Mouse (Mus musculus) ES-E14 (cell line): ENCODE measurements around the gene Khdc3. TPM values are rescaled to one million over a fixed set of nuclear protein-coding genes. Genes with fewer than 3 reads are reported as not detected.
"Not testable (repeated sequence)": the region's sequence is repeated elsewhere in the genome, so short reads cannot be mapped to it uniquely, and the experiment has no call there.

ENCODE experiments used
- DNase-seq: peaks from one replicate; pipeline ENCODE4 v3.0.0-alpha.2; 2013; ENCODE audit warnings: low read depth, low spot score
- H3K27ac ChIP-seq: 2 replicates; pipeline ENCODE4 v1.5.1; 2012; ENCODE audit warnings: low read depth, mild to moderate bottlenecking, low read length, moderate library complexity, mixed read lengths; ENCODE audit not compliant: poor library complexity, insufficient read depth, severe bottlenecking
- H3K36me3 ChIP-seq: 2 replicates; pipeline ENCODE4 v1.6.1; 2012; ENCODE audit warnings: mild to moderate bottlenecking, low read length, moderate library complexity, mixed read lengths; ENCODE audit not compliant: control insufficient read depth, poor library complexity, insufficient read depth, severe bottlenecking
- H3K4me1 ChIP-seq, 2 experiments: fragments of 150-350 bp in 1 of 2; sonication (generic) in 1 of 2; 2 replicates each; pipeline ENCODE4 v1.6.1; 2012; ENCODE audit warnings: low read length in 2 of 2, mild to moderate bottlenecking in 1 of 2, mixed read lengths in 1 of 2; ENCODE audit not compliant: control insufficient read depth in 2 of 2, insufficient read depth in 2 of 2, poor library complexity in 1 of 2
- H3K4me3 ChIP-seq, 2 experiments: fragments of 150-350 bp in 1 of 2; sonication (generic) in 1 of 2; 2 replicates each; pipeline ENCODE4 v1.5.1; 2012; ENCODE audit warnings: low read length in 2 of 2, low read depth in 1 of 2, mild to moderate bottlenecking in 1 of 2, mixed read lengths in 1 of 2; ENCODE audit not compliant: insufficient read depth in 1 of 2, poor library complexity in 1 of 2, severe bottlenecking in 1 of 2
- H3K9ac ChIP-seq: 2 replicates; pipeline ENCODE4 v1.6.1; 2012; ENCODE audit warnings: low read depth, mild to moderate bottlenecking, low read length, mixed read lengths; ENCODE audit not compliant: poor library complexity, insufficient read depth, severe bottlenecking
- H3K9me3 ChIP-seq: fragments of 150-350 bp; sonication (generic); 2 replicates; pipeline ENCODE4 v1.6.1; 2012; ENCODE audit warnings: low read depth, mild to moderate bottlenecking, low read length; ENCODE audit not compliant: control insufficient read depth, insufficient read depth
- CHD2 ChIP-seq: IDR thresholded peaks from 2 replicates; pipeline ENCODE4 v1.6.1; 2014; ENCODE audit warnings: mild to moderate bottlenecking, low read depth, low read length, inconsistent platforms
- HCFC1 ChIP-seq: IDR thresholded peaks from 2 replicates; pipeline ENCODE4 v1.6.1; 2012; ENCODE audit warnings: low read length, inconsistent platforms, borderline replicate concordance; ENCODE audit not compliant: insufficient read depth
- MAFK ChIP-seq: IDR thresholded peaks from 2 replicates; pipeline ENCODE4 v1.6.1; 2014; ENCODE audit warnings: mild to moderate bottlenecking, low read depth, low read length, inconsistent platforms; ENCODE audit not compliant: insufficient read depth
- ZC3H11A ChIP-seq: IDR thresholded peaks from 2 replicates; pipeline ENCODE4 v1.6.1; 2012; ENCODE audit warnings: low read depth, mild to moderate bottlenecking, inconsistent platforms, low read length, borderline replicate concordance
- ZNF384 ChIP-seq: IDR thresholded peaks from 2 replicates; pipeline ENCODE4 v1.6.1; 2012; ENCODE audit warnings: low read depth, low read length, inconsistent platforms
- in situ Hi-C, 2 experiments: fragments of 600-800 bp; cut with MboI; formaldehyde crosslinking; loops; one replicate each; pipeline ENCODE4 v1.15.1; 2025; ENCODE audit warnings: low sequenced_read_pairs in 2 of 2, inconsistent platforms in 1 of 2; ENCODE audit not compliant: unreplicated experiment in 2 of 2
- total RNA-seq: library from RNA; depleted of rRNA; stranded (reverse); fragments of 300-350 nt; gene quantifications from 2 replicates; pipeline ENCODE4 v1.2.3, GENCODE M21; 2012

Gene Khdc3
- total RNA-seq, 1 experiment = 19.9 TPM

DNA sequence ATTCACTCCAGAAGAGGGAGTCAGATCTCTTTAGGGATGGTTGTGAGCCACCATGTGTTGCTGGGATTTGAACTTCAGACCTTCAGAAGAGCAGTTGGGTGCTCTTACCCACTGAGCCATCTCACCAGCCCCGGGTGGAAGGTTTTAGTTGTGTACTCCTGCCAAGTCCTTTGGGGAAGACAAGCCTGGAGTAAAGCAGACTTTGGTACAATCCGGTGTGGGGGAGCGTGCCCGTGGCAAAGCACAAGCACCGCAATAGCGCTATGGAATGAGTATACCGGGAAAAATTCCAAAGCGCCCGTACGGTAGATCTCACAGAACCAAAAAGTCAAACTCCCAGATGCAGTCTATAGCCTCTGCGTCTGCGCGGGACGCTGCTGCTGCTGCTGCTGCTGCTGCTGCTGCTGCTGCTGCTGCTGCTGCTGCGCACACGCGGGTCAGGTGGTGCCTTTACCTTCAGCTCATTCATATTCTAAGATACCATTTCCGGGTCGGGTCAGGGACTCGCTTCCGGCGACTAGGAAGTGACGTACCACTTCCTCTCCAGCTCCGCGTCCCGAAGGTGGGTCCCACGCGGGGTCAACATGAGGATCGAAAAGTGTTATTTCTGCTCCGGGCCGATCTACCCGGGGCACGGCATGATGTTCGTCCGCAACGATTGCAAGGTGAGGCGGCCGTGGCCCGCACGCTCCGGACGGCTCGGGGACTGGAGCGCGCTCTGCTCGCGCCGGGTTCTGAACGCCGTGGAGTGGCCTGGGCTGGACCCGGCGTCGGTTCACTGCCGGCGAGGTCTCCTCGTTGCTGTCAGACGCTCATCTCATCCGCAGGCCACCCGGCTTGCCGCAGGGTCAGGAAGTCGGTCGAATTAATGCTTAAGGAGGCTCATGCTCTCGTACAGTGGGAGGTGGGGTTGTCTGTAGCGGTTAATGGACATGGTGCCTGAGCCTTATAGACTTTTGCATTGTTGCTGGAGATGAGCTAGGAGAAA lies 11.6 kb downstream of the Khdc3 start, which contains the start of gene Rsl24d1:
Gene Rsl24d1, plus strand, starts transcription at position 508 of the 988 bp plus-strand sequence.
- Histone ChIP-seq H3K4me1 (0 out of 4 replicates have a peak, but pooled peaks cover 0 to 1% of the 10 kb centered on the region in 2 experiments), H3K9me3 (no peaks in the 10 kb centered on the region), H3K27ac (peak within 1 kb of the TSS; percentile 85), H3K9ac (peak within 1 kb of the TSS; percentile 85), H3K4me3 (peak within 1 kb of the TSS; percentile 73 to 95), H3K36me3 (peaks cover 14% of the 10 kb centered on the region)
- TF ChIP-seq HCFC1 (peak; percentile 81), ZC3H11A (no peak)
- in situ Hi-C loops = no loop called here
- peak; percentile 81 for DNase-seq

DNA sequence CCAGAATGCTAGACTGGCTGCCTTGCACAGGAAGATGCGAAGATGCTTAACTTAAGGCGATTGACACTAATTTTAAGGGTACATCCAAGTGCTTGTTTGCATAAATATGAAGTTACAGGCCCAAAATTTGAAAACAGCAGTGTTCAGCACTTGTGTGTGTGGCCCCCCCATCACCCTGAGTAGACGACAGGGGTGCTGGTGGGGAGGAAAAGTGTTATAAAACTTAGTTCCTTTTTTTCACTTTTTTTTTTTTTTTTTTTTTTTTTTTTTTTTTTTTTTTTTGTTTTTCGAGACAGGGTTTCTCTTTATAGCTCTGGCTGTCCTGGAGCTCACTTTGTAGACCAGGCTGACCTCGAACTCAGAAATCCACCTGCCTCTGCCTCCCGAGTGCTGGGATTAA lies 15.1 kb downstream of the Khdc3 start:
- TF ChIP-seq ZNF384 = peak; percentile 71; the same call in 1 of the 2 replicates
- H3K36me3 ChIP-seq = peaks cover 30% of the 10 kb centered on the region

GRCm38 (mm10) chr9:73118012-73118411 lies 16.4 kb downstream of the Khdc3 start:
- Histone ChIP-seq H3K4me3 (no peak overlapping the region), H3K36me3 (peaks cover 36% of the 10 kb centered on the region), H3K27ac (no peak overlapping the region), H3K9me3 (no peaks in the 10 kb centered on the region), H3K4me1 (0 out of 4 replicates have a peak, but pooled peaks cover 0 to 2% of the 10 kb centered on the region in 2 experiments), H3K9ac (no peak overlapping the region)
- no peak for DNase-seq
- in situ Hi-C loops = no loop called here
- no peak for TF ChIP-seq CHD2
- no peak for TF ChIP-seq ZC3H11A
- TF ChIP-seq HCFC1 = no peak
- no peak for TF ChIP-seq MAFK
- no peak for TF ChIP-seq ZNF384

More for the DNA sequence above, 15.1 kb downstream of the Khdc3 start:
- H3K4me1 ChIP-seq, H3K4me3 ChIP-seq, H3K27ac ChIP-seq, in situ Hi-C loops, DNase-seq, H3K9ac ChIP-seq, H3K9me3 ChIP-seq: not testable (repeated sequence)

DNA sequence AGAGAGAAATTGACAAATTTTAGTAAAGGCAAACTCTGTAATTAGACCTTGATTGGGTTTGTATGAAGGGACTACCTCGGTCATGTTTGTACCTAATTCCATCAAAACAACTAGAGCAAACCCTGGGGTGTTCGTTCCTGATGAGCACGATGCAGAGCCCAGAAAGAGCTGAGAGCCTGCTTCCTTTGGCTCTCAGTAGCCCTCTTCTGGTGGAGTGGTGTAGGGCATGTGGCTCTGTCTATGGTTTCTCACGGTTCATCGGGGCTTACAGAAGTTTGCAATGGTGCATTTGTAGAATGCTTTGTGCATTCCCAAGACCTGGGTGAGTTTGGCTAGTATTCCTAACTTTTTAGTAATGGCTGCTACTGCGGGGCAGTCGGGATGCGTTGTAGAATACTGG lies 20.1 kb downstream of the Khdc3 start:
- Histone ChIP-seq H3K4me1 (peaks cover 0 to 8% of the 10 kb centered on the region in 2 experiments; a peak in 2 of 4 replicates), H3K9me3 (no peaks in the 10 kb centered on the region), H3K4me3 (no peak overlapping the region), H3K9ac (no peak overlapping the region), H3K36me3 (peaks cover 52% of the 10 kb centered on the region), H3K27ac (no peak overlapping the region)
- no peak for DNase-seq
- TF ChIP-seq ZC3H11A (no peak), MAFK (no peak)
- in situ Hi-C loops = no loop called here
